Mouse (Mus musculus) intestine, postnatal 0 days (tissue): ENCODE data around the gene Nmu. TPM values are rescaled to one million over a fixed set of nuclear protein-coding genes. Genes with fewer than 3 reads are reported as not detected.
A peak's percentile ranks its signal among the peaks of the same experiment; 100 is the strongest.

ENCODE experiments used
- ATAC-seq: fragments of 200-750 bp; cut with Nextera tagmentation; 2 replicates; pipeline ENCODE4 v1.8.0; 2017; ENCODE audit warnings: mild to moderate bottlenecking, moderate TSS enrichment, moderate library complexity
- H3K27ac ChIP-seq: fragments of 300-500 bp; sonication (generic); 2 replicates; pipeline ENCODE4 v1.5.1; 2014; ENCODE audit warnings: mild to moderate bottlenecking, low read depth, low read length, moderate library complexity
- H3K27me3 ChIP-seq: fragments of 300-500 bp; sonication (generic); replicated peaks from 2 replicates; pipeline ENCODE4 v1.6.1; 2014; ENCODE audit warnings: low read length, mixed read lengths; ENCODE audit not compliant: control insufficient read depth, insufficient read depth
- H3K36me3 ChIP-seq: fragments of 300-500 bp; sonication (generic); 2 replicates; pipeline ENCODE4 v1.6.1; 2014; ENCODE audit warnings: mild to moderate bottlenecking, moderate library complexity; ENCODE audit not compliant: control insufficient read depth, insufficient read depth
- H3K4me1 ChIP-seq: fragments of 300-500 bp; sonication (generic); replicated peaks from 2 replicates; pipeline ENCODE4 v1.6.1; 2014; ENCODE audit warnings: antibody characterized with exemption, low read length, mixed read lengths; ENCODE audit not compliant: control insufficient read depth, insufficient read depth
- H3K4me2 ChIP-seq: fragments of 300-500 bp; sonication (generic); replicated peaks from 2 replicates; pipeline ENCODE4 v1.6.1; 2014; ENCODE audit warnings: low read depth, mild to moderate bottlenecking, moderate library complexity
- H3K4me3 ChIP-seq: fragments of 300-500 bp; sonication (generic); 2 replicates; pipeline ENCODE4 v1.5.1; 2014; ENCODE audit warnings: low read depth, low read length
- H3K9ac ChIP-seq: fragments of 300-500 bp; sonication (generic); 2 replicates; pipeline ENCODE4 v1.6.1; 2014; ENCODE audit warnings: mild to moderate bottlenecking, low read depth, low read length
- H3K9me3 ChIP-seq: fragments of 300-500 bp; sonication (generic); 2 replicates; pipeline ENCODE4 v1.6.1; 2016; ENCODE audit warnings: mixed run types; ENCODE audit not compliant: control insufficient read depth
- CTCF ChIP-seq: sonication (generic); IDR thresholded peaks from 2 replicates; pipeline ENCODE4 v1.5.1; 2016; ENCODE audit warnings: low read depth, mild to moderate bottlenecking, control low read depth, antibody characterized with exemption, moderate library complexity
- WGBS: fragments of 180-500 bp; shearing (Covaris S2); extraction: QIAGEN DNeasy Blood & Tissue Kit; methylation state at CpG from one replicate; pipeline ENCODE4 v1.1.7; 2014; 5-methylcytosine and 5-hydroxymethylcytosine counted together
- polyA plus RNA-seq: library from polyadenylated mRNA; unstranded; fragments of >200 nt; fragmentation: Nextera tagmentation; extraction: Ambion mirVana; gene quantifications from 2 replicates; pipeline ENCODE4 v1.2.1, GENCODE M21; 2015

The Nmu gene
- polyA plus RNA-seq, 1 experiment from 2014 or later: 5.8 TPM

DNA sequence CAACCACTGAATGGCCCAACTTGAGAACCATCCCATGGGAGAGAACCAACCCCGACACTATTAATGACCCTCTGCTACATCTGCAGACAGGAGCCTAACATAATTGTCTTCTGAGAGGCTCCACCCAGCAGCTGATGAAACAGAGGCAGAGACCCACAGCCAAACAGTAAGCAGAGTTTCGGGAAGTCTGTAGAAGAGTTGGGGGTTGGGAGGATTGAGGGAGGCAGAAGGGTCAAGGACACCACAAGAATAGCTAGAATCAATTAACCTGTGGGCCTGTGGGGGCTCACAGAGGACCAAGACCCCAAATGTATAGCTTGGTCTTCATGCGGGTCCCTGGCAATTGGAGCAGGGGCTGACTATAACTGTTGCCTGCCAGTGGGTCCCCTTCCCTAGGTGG, 75.3 kb downstream of the Nmu start:
- H3K9ac ChIP-seq: no peak overlapping the region
- H3K4me3 ChIP-seq: no peak overlapping the region
- H3K36me3 ChIP-seq: no peaks in the 10 kb centered on the region
- no peaks in the 10 kb centered on the region for H3K27me3 ChIP-seq
- TF ChIP-seq CTCF: no peak
- no peaks in the 10 kb centered on the region for H3K9me3 ChIP-seq
- WGBS: 93% methylated on average over 3 of the region's 3 CpGs
- no peak overlapping the region for H3K4me2 ChIP-seq
- 0 out of 2 replicates have a peak, but pooled peaks cover 3% of the 10 kb centered on the region for H3K4me1 ChIP-seq
- no peak overlapping the region for H3K27ac ChIP-seq
- no peak for ATAC-seq

DNA sequence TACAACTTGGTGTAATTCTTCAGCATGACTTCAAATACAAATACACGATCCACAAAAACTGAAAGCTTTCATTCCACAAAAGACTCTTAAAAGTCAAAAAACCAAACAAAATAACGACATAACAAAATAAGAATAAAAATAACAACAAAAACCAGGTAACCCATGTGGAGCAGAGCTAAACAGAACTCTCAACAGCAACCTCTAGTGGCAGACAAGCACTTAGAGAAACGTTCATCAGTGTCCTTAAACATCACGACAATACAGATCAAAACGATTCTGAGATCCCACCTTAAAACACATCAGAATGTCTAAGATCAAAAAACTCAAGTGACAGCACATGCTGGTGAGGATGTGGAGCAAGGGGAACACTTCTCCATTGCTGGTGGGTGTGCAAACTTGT, 76.5 kb downstream of the Nmu start:
- peak; percentile 53 for TF ChIP-seq CTCF
- 0 out of 2 replicates have a peak, but pooled peaks cover 3% of the 10 kb centered on the region for H3K4me1 ChIP-seq
- no peak overlapping the region for H3K27ac ChIP-seq
- no peaks in the 10 kb centered on the region for H3K36me3 ChIP-seq
- H3K27me3 ChIP-seq: no peaks in the 10 kb centered on the region
- H3K9ac ChIP-seq: no peak overlapping the region
- no peak overlapping the region for H3K4me3 ChIP-seq
- no peak for ATAC-seq
- H3K9me3 ChIP-seq: no peaks in the 10 kb centered on the region
- 78% methylated on average over 5 of the region's 5 CpGs for WGBS
- H3K4me2 ChIP-seq: no peak overlapping the region

DNA sequence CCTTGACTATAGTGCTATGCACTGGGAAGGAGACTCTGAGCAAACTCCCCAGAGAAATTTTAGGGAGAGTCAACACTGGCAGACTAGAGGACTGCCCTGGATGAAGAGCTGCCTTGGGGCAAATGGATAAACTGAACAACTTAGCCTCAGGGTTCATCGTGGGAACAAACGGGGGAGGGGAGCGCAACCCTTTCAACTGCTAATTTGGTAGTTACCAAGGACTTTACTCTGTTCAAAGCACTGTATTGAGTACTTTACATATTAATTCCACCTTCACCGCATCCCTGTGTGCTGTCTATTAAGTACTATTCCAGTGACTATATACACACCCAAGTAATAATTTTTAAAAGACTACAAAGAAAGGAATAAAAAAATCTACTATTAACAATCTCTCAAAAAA, 77.9 kb downstream of the Nmu start:
- ATAC-seq: no peak
- 0 out of 2 replicates have a peak, but pooled peaks cover 3% of the 10 kb centered on the region for H3K4me1 ChIP-seq
- H3K9ac ChIP-seq: no peak overlapping the region
- H3K27me3 ChIP-seq: no peaks in the 10 kb centered on the region
- TF ChIP-seq CTCF: no peak
- H3K9me3 ChIP-seq: no peaks in the 10 kb centered on the region
- H3K4me3 ChIP-seq: no peak overlapping the region
- H3K27ac ChIP-seq: no peak overlapping the region
- no peak overlapping the region for H3K4me2 ChIP-seq
- 78% methylated on average over 4 of the region's 4 CpGs for WGBS
- no peaks in the 10 kb centered on the region for H3K36me3 ChIP-seq

DNA sequence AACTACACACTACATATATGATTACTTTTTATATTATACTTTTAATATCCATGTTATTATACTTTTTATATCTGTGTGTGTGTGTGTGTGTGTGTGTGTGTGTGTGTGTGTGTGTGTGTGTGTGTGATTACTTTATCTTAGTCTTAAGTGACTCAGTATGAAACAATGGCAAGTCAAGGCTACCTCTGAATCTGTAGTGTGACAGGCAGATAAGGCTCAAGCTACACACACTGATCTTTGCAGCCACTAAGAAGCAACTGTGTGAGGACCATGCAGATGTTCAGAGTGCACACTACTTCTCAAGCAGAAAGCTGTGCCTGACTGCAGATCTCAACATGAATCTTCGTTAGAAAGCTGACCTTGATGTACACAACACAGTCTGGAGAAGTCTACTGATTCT, 79.7 kb downstream of the Nmu start:
- Histone ChIP-seq H3K4me3 (no peak overlapping the region), H3K4me2 (no peak overlapping the region), H3K36me3 (no peaks in the 10 kb centered on the region), H3K4me1 (no peaks in the 10 kb centered on the region), H3K9ac (no peak overlapping the region), H3K27me3 (no peaks in the 10 kb centered on the region), H3K27ac (no peak overlapping the region), H3K9me3 (no peaks in the 10 kb centered on the region)
- ATAC-seq: no peak
- 86% methylated on average over 1 of the region's 1 CpGs for WGBS
- no peak for TF ChIP-seq CTCF

Other genes with a start within 250 kb of the Nmu start
- gene Srd5a3, start 223.5 kb downstream of the Nmu start, polyA plus RNA-seq: 41.5 and 44.1 TPM in 2 replicates
- gene Tmem165, start 179.9 kb downstream of the Nmu start, polyA plus RNA-seq: 75.1 and 75.9 TPM in 2 replicates
- gene Clock, start 59.0 kb downstream of the Nmu start, polyA plus RNA-seq: 8.2 and 10.5 TPM in 2 replicates
- gene Pdcl2, start 32.6 kb downstream of the Nmu start, polyA plus RNA-seq: not detected in 2 replicates
- not detected in 2 replicates for gene Gm7271, start 120.3 kb upstream of the Nmu start, polyA plus RNA-seq
- gene Exoc1, start 165.5 kb upstream of the Nmu start, polyA plus RNA-seq: 14.1 and 15.2 TPM in 2 replicates
- 1.9 TPM in 2 replicates for gene Cep135, start 224.9 kb upstream of the Nmu start, polyA plus RNA-seq